Mouse (Mus musculus) lung, adult 18-20 months (tissue): Measurements from ENCODE around the gene Tmc4.

Experiments used
- DNase-seq, 2 experiments: peaks; one replicate each; pipeline ENCODE4 v3.0.0; 2022; ENCODE audit warnings: mixed read lengths in 2 of 2

Tmc4 gene

DNA sequence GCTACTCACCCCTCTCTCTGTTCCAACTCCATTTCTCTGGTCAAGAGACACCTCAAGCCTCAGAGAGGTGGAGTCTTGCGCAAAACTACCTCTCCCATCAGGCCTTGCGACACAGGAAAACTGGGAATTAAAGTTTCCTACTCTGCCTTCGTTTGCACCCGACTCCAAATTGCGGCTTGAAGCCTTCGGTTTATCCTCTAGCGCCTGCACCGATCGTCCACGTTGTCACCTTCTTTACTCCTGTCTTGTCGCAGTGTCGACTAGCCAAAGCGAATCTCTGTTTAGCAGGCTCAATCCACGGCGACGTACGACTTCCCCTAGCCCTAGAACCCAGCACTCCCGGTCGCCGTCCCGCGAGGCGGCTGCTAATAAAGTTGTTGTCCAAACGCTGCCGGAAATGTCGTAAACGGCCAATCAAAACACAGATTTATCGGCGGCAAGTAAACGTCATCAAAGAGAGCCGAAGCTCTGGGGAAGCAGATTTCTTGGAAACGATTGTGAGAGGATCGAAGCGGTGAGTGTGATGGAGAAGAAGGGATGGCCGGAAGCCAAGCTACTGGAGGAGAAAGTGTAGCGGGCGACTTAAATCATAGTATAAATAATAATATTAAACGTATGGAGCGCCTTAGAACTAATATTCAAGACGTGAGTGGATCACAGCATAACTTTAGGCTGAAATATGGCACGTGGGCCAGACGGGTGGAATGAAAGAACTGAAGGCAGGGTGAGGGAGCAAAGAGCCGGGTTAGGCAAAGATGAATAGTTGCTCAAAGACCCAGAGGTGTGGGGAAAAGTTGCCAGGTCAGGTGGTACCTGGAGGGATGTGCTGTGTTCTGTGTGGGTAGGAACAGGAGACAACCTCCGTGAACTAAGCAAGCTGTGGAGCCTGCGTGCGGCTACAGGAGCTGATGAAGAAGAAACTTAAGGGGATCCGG lies 47.5 kb downstream of the Tmc4 start, which contains the start of the genes Tfpt and Prpf31:
Tfpt (minus strand) TSS at position 387 of the 935 bp plus-strand sequence.
Prpf31 (plus strand) TSS at position 443 of the 935 bp plus-strand sequence.
- peak; percentile 94 to 95 for DNase-seq

DNA sequence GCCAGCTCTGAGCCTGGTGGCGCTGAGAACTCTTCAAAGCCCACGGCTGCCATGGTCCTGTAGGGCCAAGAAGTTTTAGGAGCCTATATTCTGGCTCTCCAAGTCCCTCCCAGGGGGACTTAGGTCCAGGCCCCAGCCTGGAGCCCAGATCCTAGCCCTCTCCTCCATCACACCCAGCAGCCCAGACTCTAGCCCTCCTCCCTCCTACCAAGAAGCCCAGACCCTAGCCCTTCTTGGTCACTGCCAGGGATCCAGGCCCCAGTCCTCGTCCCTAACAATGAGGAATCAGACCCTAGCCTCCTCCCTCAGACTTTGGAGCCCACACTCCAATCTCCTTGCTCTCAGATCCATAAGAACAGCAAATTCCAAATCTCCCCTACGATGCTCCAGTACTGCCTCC lies 48.3 kb downstream of the Tmc4 start:
- no peak for DNase-seq

DNA sequence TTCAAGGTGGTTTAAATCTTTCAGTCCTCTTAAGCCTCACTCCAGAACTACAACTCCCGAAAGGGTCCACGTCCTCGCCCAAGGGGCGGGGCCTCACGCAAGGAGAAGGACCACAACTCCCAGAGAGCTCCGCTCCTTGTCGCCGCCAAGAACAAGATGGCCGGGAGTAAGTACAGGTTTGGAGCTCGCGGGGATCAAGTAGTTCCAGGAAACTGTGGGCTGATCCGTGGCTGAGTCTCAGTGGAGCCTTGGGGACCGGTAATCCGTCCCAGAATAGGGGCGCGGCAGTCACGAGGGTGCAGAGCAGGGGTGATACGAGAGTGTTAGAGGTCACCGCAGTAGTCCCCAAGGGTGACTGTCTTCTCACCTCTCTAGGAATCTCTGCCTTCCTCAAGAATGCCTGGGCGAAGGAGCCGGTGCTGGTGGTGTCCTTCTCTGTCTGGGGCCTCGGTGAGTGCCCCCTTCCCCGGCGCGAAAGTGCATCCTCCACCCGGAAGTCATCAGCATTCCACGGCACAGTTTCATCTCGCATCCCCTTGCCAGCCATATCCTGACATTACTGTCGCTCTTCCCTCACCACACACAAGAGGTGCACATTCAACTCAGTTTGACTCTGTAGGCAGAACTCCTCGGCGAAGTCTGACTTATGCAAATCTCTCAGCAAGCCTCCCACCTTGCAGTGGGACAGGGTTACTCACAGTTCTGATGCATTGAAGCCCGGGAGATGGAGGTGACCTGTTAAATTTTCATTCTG lies 59.9 kb downstream of the Tmc4 start, which contains the start of gene Ndufa3:
Ndufa3 (plus strand) TSS at position 132 of the 754 bp plus-strand sequence.
- peak; percentile 90 to 93 for DNase-seq

DNA sequence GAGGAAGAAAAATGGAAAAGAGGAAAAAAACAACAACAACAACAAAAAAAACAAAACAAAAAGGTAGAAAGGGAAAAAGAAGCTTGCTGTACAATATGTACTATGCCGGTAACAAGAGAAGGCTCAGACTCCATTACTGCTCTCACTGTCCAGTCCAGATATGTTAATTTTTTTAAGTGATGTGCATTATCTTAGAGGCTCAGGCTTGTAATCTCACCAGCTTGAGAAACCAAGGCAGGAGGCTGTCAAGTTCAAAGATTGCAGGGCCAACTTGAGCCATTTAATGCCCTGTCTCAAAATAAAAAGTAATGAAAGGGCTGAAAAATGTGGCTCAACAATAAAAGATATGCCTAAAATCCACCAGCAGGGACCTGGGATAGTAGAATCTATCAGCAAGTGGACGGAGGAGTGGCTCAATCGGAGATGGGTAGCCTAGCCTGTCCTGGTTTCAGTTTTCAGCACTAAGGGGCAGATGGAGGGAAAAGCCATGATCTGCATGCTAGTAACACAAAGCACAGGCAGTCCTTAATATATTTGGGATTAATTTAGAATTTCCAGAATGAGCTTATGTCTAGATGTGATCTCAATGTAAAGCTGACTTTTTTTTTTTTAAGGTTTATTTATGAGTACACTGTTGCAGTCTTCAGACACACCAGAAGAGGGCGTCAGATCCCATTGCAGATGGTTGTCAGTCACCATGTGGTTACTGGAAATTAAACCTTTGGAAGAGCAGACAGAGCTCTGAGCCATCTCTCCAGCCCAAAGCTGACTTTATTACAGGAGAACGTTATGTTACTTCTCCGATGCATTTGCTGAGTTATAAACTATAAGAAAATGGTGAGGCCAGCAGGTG lies 60.7 kb downstream of the Tmc4 start:
- no peak for DNase-seq

DNA sequence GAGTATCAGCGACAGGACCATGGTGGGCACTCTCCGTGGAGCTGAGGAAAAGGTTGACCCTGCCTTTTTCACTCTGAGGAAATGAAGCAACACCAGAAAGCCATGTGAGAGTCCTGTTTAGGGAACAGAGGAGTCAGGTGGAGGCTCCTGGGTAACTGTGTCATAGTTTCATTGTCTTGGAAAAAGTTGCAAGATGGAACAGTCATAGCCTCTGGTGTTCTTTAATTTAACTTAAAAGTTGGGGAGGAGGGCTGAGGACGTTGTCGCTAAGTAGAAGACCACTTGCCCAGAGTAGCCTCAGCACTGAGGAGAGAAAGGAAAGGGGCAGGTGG lies 61.3 kb downstream of the Tmc4 start, which contains the start of gene Oscar:
Oscar (minus strand) TSS at position 101 of the 332 bp plus-strand sequence.
- DNase-seq = no peak
